Mouse (Mus musculus) urinary bladder, postnatal 25 days (tissue): Measurements from ENCODE around the gene Camta1.
"Not testable (repeated sequence)": the region's sequence is repeated elsewhere in the genome, so short reads cannot be mapped to it uniquely, and the experiment has no call there.

Experiments used
- DNase-seq: peaks from one replicate; pipeline ENCODE4 v3.0.0; 2022; ENCODE audit warnings: low spot score

The Camta1 gene

DNA sequence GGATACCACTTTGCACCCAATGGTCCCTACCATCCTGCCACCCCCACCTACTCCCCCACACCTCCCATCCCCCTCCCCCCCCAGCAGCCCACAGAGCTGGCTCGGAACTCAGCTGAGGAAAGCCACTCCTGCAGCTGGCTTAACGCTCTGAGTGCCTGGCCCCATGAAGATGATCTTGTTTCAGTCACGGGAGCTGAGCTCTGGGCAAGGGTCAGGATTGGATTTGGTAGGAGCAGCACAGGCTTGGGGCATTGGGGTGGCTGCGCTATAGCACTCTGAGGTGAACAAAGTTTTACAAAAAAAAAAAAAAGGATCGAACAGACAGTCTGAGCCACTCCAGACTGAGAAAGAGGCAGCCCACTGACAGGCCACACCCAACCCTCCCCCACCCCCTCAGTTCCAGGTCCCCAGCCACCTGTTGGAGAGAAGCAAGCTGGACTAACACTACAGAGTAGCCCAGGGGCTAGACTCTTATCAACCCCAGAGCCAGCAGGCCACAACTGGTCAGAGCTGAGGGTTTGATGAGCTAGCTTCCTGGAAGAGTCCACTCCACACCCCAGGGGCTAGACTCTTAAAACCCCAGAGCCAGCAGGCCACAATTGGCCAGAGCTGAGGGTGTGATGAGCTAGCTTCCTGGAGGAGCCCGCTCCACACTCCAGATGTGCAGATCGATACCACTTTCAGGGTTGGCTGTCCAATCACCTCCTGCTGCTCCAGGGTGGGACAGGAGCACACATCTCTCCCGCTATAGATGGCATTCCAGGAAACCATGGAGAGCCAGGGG, 966.8 kb downstream of the Camta1 start:
- no peak for DNase-seq

GRCm38 (mm10) chr4:150891308-150891707, 970.4 kb downstream of the Camta1 start:
- no peak for DNase-seq

GRCm38 (mm10) chr4:150889955-150890315, 971.7 kb downstream of the Camta1 start:
- peak; percentile 60 for DNase-seq

DNA sequence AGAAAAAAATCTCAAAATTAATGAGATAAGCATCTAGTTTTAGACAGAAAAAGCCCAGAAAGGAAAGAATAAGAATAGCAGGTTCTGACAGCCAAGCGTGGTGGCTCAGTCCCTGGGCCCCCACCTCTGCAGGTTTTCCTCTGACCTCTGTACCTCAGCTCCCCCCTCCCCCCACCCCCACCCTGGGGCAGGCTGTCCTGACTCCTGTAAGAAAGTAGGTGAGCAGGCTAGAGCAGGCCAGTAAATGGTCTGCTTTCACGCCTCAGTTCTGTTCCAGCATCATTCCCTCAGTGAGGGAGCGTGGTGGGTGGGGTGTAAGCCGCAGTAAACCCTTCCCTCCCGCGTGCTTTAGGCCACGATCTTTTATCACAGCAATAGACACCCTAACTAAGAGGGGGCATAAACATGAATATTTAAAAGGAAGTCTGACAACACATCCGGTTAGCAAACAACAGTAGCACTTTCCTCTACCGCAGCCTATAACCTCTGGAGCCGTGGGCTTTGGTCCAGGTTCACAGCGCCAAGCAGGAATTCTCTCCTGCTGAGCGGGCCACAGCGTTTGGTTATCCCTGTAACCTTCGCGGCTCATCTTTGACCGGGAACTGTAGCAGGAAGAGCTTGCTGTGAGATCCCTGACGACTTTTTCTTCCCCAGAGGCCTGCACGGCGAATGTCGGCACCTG, 972.3 kb downstream of the Camta1 start:
- no peak for DNase-seq

GRCm38 (mm10) chr4:150888492-150888891, 973.2 kb downstream of the Camta1 start:
- DNase-seq = no peak

- no peak for DNase-seq
Observed at GRCm38 (mm10) chr4:150887903-150888302, 973.8 kb downstream of the Camta1 start.

DNA sequence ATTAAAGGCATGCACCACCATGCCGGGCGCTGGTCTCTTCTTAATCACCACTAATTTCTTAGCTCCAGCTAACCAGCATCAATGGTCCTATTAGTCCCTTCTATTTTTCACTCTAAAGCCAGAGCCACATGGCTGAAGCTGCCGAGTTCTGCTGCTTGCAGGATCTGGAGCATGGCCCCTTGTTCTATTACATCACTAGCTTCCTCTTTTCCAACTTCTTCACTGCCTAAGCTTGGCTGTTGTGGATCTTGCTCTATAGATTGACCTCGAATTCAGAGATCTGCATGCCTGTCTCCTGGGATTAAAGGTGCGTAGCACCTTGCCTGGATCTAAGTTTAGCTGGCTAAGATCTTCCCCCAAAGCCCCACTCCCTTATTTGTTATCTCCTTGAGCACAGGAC, 979.0 kb downstream of the Camta1 start:
- DNase-seq = no peak

DNA sequence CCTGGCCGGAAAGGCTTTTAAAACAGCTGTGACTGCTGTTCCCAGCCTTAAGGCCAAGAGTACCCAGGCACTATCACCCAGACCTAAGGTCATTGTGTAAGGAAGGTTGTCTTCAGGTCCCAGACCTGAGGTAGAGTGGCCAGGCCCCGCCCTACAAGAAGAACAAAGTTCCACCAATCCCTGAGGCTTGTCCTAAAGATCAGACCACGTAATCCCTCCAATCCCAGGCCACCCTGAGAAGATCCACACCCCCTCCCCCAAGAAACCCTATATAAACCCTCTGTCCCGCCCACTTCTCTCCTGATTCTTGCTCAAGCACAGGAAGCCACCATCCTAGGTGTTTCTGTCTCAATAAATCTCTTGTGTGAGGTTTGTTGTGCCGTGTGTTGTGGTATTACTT, 981.3 kb downstream of the Camta1 start:
- no peak for DNase-seq

DNA sequence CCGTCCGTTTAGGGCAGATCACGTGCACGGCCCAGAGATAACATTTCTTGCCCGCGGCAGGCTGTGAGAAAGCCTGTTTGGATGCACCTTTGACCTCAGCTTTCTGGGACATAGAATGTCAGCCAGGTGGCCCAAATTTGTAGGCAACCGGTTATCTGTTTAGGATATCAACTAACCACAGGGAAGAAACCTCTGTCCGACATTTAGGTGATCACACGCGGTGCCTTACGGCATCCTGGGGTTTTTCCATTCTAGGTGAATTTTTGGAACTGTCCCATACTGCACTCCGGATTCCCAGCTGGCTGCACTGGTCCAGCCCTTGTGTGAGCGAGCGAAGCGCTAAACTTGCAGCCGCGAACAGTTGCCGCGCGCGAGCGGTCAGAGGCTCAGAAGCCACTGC, 982.0 kb downstream of the Camta1 start:
- no peak for DNase-seq

GRCm38 (mm10) chr4:150875393-150875792, 986.3 kb downstream of the Camta1 start:
- no peak for DNase-seq

GRCm38 (mm10) chr4:150874416-150874815, 987.3 kb downstream of the Camta1 start:
- DNase-seq = not testable (repeated sequence)

DNA sequence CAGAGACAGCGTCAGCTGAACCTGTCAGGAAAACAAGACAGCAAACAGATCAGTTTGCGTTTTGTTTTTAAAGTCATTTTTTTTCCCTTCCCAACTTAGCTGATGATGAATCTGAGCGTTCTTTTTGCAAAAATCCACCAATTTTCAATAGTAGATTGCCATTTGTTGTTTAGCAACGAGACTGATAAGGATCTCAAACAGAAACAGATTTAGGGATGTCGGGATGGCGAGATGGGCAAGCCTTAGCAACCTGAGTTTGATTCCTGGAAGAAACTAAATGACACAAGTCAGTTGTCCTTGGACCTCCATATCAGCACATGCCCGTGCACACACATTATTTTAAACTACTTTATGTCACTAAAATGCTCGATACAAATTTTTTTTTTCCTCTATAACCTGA, 989.0 kb downstream of the Camta1 start:
- DNase-seq = no peak

- peak; percentile 31 for DNase-seq
Observed at GRCm38 (mm10) chr4:150872139-150872651, 989.5 kb downstream of the Camta1 start.

DNA sequence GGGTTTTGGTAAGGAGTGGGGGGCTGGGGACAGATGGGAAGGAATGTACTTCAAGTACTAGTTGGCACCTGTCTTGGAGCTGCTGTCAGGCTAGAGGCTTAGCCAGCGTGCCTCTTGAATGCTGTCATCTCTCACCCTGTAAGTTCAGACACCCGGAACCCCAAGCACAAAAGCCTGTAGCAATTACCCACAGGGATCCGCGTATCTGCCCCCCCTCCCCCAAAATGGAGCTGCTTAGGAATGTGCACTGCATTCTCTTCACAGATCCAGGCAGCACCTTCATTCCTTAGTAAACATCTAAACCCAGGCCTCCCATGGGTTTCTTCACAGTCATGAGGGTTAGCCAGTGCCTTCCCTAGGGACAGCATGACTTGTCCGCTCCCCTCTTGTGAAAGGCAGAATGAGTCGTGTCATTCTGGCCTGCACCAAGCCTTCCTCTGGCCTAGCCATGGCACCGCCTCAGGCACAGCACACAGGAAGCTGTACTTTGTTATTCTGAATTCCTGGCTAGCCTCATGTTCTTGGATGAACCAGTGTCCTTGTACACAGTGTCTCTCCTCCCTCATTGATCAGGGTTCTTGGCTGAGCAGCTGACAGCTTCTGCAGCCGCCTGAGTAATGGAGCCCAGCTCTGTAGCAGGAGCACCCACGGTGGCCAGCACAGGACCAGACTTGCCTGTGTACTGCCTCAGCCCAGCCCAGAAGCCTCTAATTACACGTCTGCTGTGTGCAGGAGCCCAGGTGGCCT, 990.1 kb downstream of the Camta1 start:
- DNase-seq = peak; percentile 40

DNA sequence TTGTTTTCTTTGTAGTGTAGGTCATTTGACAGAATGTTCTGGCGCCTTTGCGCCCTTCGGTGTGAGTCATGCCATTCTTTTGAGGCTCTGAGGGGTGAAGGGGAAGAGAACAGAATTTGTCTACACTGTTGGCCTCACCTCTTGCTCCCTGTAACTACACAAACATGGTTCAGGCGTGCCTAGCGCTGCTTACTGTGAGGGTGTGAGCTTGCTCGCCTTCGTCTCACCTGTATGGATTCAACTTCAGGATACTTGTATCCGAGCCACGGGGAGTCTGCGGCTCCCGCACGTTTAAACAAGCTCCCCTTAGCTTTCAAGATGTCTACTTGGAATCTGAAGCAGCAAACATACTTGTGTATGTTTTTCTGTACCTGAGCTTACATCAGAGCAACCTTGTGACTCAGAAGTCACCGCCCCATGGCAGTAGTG, 990.7 kb downstream of the Camta1 start:
- DNase-seq = no peak

GRCm38 (mm10) chr4:150869276-150870197, 992.1 kb downstream of the Camta1 start:
- DNase-seq = no peak

GRCm38 (mm10) chr4:150868859-150869258, 992.8 kb downstream of the Camta1 start:
- DNase-seq = no peak

- no peak for DNase-seq
Observed at GRCm38 (mm10) chr4:150868161-150868560, 993.5 kb downstream of the Camta1 start.
